Mouse (Mus musculus): ENCODE data around the gene Sec31a.
A peak's percentile ranks its signal among the peaks of the same experiment; 100 is the strongest.

- TF ChIP-seq CTCF (IDR thresholded peaks at IDR 0.05; ENCODE audit: low read depth) = 0 out of 2 replicates have a peak, but pooled peaks have one; percentile 34
- TF ChIP-seq EP300 (IDR thresholded peaks at IDR 0.05; ENCODE audit: low read depth) = no peak; the same call in 1 of the 2 replicates
Measured at GRCm38 (mm10) chr5:100415761-100416590, at the start of gene Sec31a.

All from liver, embryonic 14.5 days (tissue).